Mouse (Mus musculus) left cerebral cortex, adult 9 months (tissue): ENCODE measurements around the gene Pramel5.
"Not testable (repeated sequence)": the region's sequence is repeated elsewhere in the genome, so short reads cannot be mapped to it uniquely, and the experiment has no call there.

Source experiments
- DNase-seq, 2 experiments: peaks; one replicate each; pipeline ENCODE4 v3.0.0; 2022; ENCODE audit warnings: low spot score in 2 of 2

The Pramel5 gene

DNA sequence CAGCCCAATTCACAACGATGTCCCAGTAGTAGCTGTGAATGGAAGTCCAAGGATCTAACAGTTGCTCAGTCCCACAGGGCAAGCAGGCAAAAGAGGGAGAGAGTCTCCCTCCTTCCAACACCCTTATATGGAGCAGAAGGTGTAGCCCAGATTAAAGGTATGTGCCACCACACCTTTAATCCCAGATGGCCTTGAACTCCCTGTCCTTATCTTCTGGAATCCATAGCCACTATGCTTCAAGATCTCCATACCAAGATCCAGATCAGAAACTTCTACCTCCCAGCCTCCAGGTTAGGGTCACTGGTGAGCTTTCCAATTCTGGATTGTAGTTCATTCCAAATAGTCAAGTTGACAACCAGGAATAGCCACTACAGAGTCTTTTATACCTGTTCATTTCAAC lies at the start of gene Pramel5:
Gene Pramel5 (minus strand): TSS at position 101 of the 400 bp plus-strand sequence.
- DNase-seq: not testable (repeated sequence)

GRCm38 (mm10) chr4:144329949-144330348 lies 49.7 kb upstream of the Pramel5 start, which contains the start of gene Gm13128:
Gm13128 (plus strand) TSS chr4:144330249.
- DNase-seq: not testable (repeated sequence)

GRCm38 (mm10) chr4:144312666-144313460 lies 32.6 kb upstream of the Pramel5 start:
- DNase-seq: not testable (repeated sequence)

- not testable (repeated sequence) for DNase-seq
Measured at GRCm38 (mm10) chr4:144299414-144299813, 19.1 kb upstream of the Pramel5 start.

DNA sequence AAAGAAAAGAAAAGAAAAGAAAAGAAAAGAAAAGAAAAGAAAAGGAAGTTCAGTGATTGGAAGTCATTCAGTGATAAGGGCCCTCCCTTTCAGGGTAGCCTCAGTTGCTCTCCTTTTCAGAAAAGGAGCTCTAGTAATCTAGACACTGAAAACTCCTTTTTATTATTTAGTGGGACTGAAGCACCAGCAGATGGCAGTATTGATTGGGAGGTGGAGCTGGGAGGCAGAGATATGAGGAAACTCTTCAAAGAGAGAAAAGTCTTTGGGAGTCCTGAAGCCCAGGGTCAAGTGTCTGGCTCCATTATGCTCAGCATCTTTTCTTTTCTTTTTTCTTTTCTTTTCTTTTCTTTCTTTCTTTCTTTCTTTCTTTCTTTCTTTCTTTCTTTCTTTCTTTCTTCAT lies 25.5 kb downstream of the Pramel5 start:
- not testable (repeated sequence) for DNase-seq
